Mouse (Mus musculus) bone marrow macrophage, adult 2 months (primary cell): Measurements from ENCODE around the gene Socs4.

Source experiments
- CTCF ChIP-seq: IDR thresholded peaks from 2 replicates; pipeline ENCODE4 v1.5.1; 2012; ENCODE audit warnings: low read depth, mild to moderate bottlenecking, low read length, moderate library complexity
- POLR2A ChIP-seq: IDR thresholded peaks from 2 replicates; pipeline ENCODE4 v1.6.1; 2012; ENCODE audit warnings: mild to moderate bottlenecking, low read depth, low read length, borderline replicate concordance

DNA sequence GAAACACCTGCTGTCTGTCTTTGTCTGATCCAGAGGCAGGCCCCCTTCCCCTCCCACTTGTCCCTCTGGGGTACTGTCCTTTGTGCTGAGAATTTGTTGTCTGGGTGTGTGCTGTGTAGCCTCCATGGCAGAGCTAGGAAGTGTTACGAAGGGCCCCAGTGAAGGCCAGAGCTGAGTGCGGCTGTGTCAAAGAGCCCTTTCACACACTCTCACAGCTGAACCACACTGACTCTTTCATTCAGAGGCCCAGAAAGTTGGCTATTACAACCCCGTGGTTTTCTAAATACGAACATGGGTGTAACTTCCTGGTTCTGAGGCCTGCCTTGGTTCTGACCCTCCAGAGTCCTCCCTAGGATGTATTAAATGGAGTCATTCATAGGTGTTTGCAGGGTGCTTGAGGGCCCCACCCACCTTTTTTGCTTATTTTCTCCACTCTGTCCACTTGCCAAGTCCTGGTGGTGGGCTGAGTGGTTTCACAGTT lies 65.1 kb downstream of the Socs4 start:
- no peak for TF ChIP-seq CTCF
- TF ChIP-seq POLR2A = no peak
